Mouse (Mus musculus): ENCODE measurements around the gene Ifi206. TPM values are rescaled to one million over a fixed set of nuclear protein-coding genes. Genes with fewer than 3 reads are reported as not detected.

Ifi206 gene
- 62.9 to 65.7 TPM (median 63.6 TPM) in 4 replicates for total RNA-seq (2023)

GRCm38 (mm10) chr1:173490812-173491480, at the start of gene Ifi206:
Gene Ifi206, minus strand, starts transcription at chr1:173491041.

GRCm38 (mm10) chr1:173535791-173536190, 45.0 kb upstream of the Ifi206 start, which contains the start of gene Ifi214:
Gene Ifi214, minus strand, starts transcription at chr1:173535957.

Other genes starting within 250 kb of the Ifi206 start
- not detected in 4 replicates for gene Olfr418, start 225.0 kb downstream of the Ifi206 start, total RNA-seq (2023)
- not detected in 4 replicates for gene Mptx2, start 213.3 kb downstream of the Ifi206 start, total RNA-seq (2023)
- gene Ackr1, start 157.3 kb downstream of the Ifi206 start, total RNA-seq (2023): not detected in 4 replicates
- gene Aim2, start 140.2 kb downstream of the Ifi206 start, total RNA-seq (2023): 116 to 126 TPM (median 117 TPM) in 4 replicates
- 0.30 TPM in 1 of 4 replicates, not detected in the others for gene Cadm3, start 123.3 kb downstream of the Ifi206 start, total RNA-seq (2023)
- 26.1 to 32.4 TPM (median 26.7 TPM) in 4 replicates for gene Ifi214, start 44.9 kb upstream of the Ifi206 start, total RNA-seq (2023)
- 81.2 to 98.4 TPM (median 92.8 TPM) in 4 replicates for gene Ifi213, start 108.2 kb upstream of the Ifi206 start, total RNA-seq (2023)
- gene Ifi209, start 139.9 kb upstream of the Ifi206 start, total RNA-seq (2023): 166 to 193 TPM (median 180 TPM) in 4 replicates
- gene Ifi208, start 182.6 kb upstream of the Ifi206 start, total RNA-seq (2023): 31.6 to 37.4 TPM (median 34.4 TPM) in 4 replicates